Mouse (Mus musculus) forebrain, embryonic 11.5 days (tissue): Measurements from ENCODE around the gene Ift27. TPM values are rescaled to one million over a fixed set of nuclear protein-coding genes. Genes with fewer than 3 reads are reported as not detected.
A peak's percentile ranks its signal among the peaks of the same experiment; 100 is the strongest.

Experiments
- ATAC-seq: fragments of 200-750 bp; cut with Nextera tagmentation; replicated peaks from 2 replicates; pipeline ENCODE4 v1.8.0; 2017; ENCODE audit warnings: moderate TSS enrichment; ENCODE audit not compliant: low FRiP score
- DNase-seq: peaks from one replicate; pipeline ENCODE4 v3.0.0-alpha.2; 2017; ENCODE audit warnings: low spot score
- H3K27ac ChIP-seq: fragments of 300-500 bp; sonication (generic); 2 replicates; pipeline ENCODE4 v1.5.1; 2014; ENCODE audit warnings: low read depth, low read length
- H3K27me3 ChIP-seq: fragments of 300-500 bp; sonication (generic); 2 replicates; pipeline ENCODE4 v1.6.1; 2014; ENCODE audit warnings: mild to moderate bottlenecking, low read length, mixed read lengths; ENCODE audit not compliant: control insufficient read depth, insufficient read depth
- H3K36me3 ChIP-seq: fragments of 300-500 bp; sonication (generic); 2 replicates; pipeline ENCODE4 v1.6.1; 2014; ENCODE audit warnings: mild to moderate bottlenecking, low read length, moderate library complexity, mixed read lengths; ENCODE audit not compliant: control insufficient read depth, insufficient read depth
- H3K4me1 ChIP-seq: fragments of 300-500 bp; sonication (generic); replicated peaks from 2 replicates; pipeline ENCODE4 v1.6.1; 2014; ENCODE audit warnings: low read length, mixed read lengths; ENCODE audit not compliant: control insufficient read depth, insufficient read depth
- H3K4me2 ChIP-seq: fragments of 300-500 bp; sonication (generic); 2 replicates; pipeline ENCODE4 v1.6.1; 2014; ENCODE audit warnings: low read depth, mild to moderate bottlenecking, low read length, moderate library complexity, mixed read lengths; ENCODE audit not compliant: severe bottlenecking
- H3K4me3 ChIP-seq: fragments of 300-500 bp; sonication (generic); 2 replicates; pipeline ENCODE4 v1.5.1; 2014; ENCODE audit warnings: low read depth, low read length
- H3K9ac ChIP-seq: fragments of 300-500 bp; sonication (generic); 2 replicates; pipeline ENCODE4 v1.6.1; 2014; ENCODE audit warnings: low read length
- H3K9me3 ChIP-seq: fragments of 300-500 bp; sonication (generic); 2 replicates; pipeline ENCODE4 v1.6.1; 2016; ENCODE audit warnings: low read length, mixed read lengths; ENCODE audit not compliant: control insufficient read depth
- WGBS: fragments of 180-500 bp; shearing (Covaris S2); extraction: QIAGEN DNeasy Blood & Tissue Kit; methylation state at CpG from one replicate; pipeline ENCODE4 v1.1.7; 2014; 5-methylcytosine and 5-hydroxymethylcytosine counted together
- polyA plus RNA-seq: library from polyadenylated mRNA; unstranded; fragments of >200 nt; fragmentation: Nextera tagmentation; extraction: Ambion mirVana; gene quantifications from 2 replicates; pipeline ENCODE4 v1.2.1, GENCODE M21; 2014

Gene Ift27
- polyA plus RNA-seq: 142 and 145 TPM in 2 replicates

DNA sequence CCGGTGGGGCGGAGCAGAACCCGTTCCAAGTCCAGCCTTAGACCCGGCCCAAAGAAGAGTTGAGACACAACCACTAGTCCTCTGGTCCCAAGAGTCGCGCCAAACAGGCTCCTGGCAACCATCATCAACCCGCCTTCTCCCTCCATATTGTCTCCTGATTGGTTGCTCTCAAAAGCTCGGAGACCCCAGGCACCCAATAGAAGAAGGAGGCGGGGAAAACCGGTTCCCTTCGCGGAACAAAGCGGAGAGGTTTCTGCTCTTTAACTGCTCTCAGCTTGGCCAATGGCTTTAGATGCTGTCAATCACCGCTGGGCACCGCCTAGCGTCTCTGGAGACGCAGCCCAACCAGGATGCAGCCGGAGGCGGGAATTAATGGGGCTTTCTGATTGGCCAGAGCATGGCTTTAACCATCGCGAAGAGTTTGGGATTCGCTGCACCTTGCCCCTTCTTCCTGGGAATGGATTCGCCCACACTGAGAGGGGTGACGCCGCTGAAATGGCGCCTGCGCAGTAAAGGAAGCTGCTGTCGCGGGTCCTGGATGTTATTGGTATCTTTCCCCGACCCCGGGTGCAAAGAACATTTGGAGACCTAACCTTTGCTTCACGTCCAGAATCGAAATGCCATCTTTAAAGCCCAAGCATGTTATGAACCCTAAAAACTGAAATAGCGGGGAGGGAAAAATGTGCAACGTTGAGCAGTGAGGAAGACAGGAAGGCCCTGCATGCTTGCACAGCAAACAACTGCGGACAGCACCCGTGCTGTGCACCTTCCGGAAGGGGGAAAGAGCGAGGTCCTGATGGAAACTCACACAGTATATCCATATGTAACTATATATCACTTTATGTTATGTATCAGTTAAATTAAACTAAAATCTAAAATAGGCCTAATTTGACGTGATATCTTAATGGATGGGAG is at the start of gene Ift27:
Gene Ift27, minus strand, starts transcription at position 136 of the 915 bp plus-strand sequence.
- peak; percentile 98 for DNase-seq
- under 1% methylated on average over 40 of the region's 40 CpGs for WGBS
- Histone ChIP-seq H3K4me3 (peak within 1 kb of the TSS; percentile 57), H3K9me3 (no peaks in the 10 kb centered on the region), H3K27me3 (no peaks in the 10 kb centered on the region), H3K4me1 (peaks cover 12% of the 10 kb centered on the region; the same call in 1 of the 2 replicates), H3K4me2 (peak within 1 kb of the TSS; percentile 90), H3K36me3 (no peaks in the 10 kb centered on the region), H3K9ac (peak within 1 kb of the TSS; percentile 83), H3K27ac (peak within 1 kb of the TSS; percentile 26; the same call in 1 of the 2 replicates)
- peak; percentile 96 for ATAC-seq

GRCm38 (mm10) chr15:78215269-78215668 is 41.4 kb upstream of the Ift27 start:
- H3K9ac ChIP-seq: no peak overlapping the region
- no peaks in the 10 kb centered on the region for H3K36me3 ChIP-seq
- DNase-seq: no peak
- no peak overlapping the region for H3K27ac ChIP-seq
- ATAC-seq: no peak
- no peak overlapping the region for H3K4me3 ChIP-seq
- 90% methylated on average over 9 of the region's 9 CpGs for WGBS
- no peaks in the 10 kb centered on the region for H3K4me1 ChIP-seq
- no peak overlapping the region for H3K4me2 ChIP-seq
- no peaks in the 10 kb centered on the region for H3K9me3 ChIP-seq
- no peaks in the 10 kb centered on the region for H3K27me3 ChIP-seq

DNA sequence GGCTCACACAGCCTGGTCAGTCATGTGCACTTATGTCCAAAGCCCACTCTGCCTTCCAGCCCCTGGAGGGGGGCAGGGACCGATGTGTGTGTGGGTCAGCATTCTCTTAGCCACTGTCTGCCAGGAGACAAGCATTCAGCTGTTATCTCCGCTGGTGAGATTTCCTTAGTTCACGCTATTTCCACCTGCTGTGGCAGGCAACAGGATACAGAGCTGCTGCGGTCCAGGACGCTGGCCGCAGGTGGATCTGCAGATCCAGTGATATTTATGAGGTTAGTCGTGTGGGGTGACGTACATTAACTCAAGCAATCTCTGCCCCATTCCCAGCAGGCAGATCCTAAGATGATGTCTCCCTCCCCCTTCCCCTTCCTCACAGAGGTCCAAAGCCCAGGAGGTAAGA is 37.5 kb upstream of the Ift27 start:
- DNase-seq: no peak
- Histone ChIP-seq H3K9me3 (no peaks in the 10 kb centered on the region; the same call in 1 of the 2 replicates), H3K36me3 (no peaks in the 10 kb centered on the region), H3K27me3 (no peaks in the 10 kb centered on the region), H3K4me2 (no peak overlapping the region), H3K27ac (no peak overlapping the region), H3K4me1 (no peaks in the 10 kb centered on the region), H3K9ac (no peak overlapping the region), H3K4me3 (no peak overlapping the region)
- no peak for ATAC-seq
- 83% methylated on average over 8 of the region's 8 CpGs for WGBS

DNA sequence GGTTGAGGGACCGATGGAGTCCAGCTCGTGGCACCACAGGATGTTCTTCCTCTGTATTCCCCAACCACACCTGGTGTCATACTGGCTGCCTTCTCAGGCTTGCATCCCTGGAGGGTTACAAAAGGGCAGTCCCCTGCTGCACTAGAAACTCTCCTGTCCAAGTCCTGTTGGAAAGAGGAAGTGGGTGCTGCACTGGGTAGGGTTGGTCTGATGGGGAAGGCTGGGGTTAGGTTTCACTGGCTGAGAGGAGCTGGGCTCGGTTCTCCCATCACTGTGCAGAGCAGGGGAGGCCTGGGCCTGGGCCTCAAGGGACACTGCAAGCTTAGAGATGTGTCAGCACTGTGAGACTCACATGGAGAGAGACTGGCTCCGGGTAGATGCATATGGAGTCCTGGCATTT is 36.3 kb upstream of the Ift27 start:
- H3K4me2 ChIP-seq: no peak overlapping the region
- no peaks in the 10 kb centered on the region for H3K36me3 ChIP-seq
- H3K9me3 ChIP-seq: no peaks in the 10 kb centered on the region; the same call in 1 of the 2 replicates
- ATAC-seq: no peak
- no peak for DNase-seq
- 81% methylated on average over 4 of the region's 4 CpGs for WGBS
- no peak overlapping the region for H3K4me3 ChIP-seq
- no peaks in the 10 kb centered on the region for H3K4me1 ChIP-seq
- no peak overlapping the region for H3K9ac ChIP-seq
- H3K27ac ChIP-seq: no peak overlapping the region
- H3K27me3 ChIP-seq: peaks cover 4% of the 10 kb centered on the region

GRCm38 (mm10) chr15:78206312-78206711 is 32.4 kb upstream of the Ift27 start, which contains the start of gene Pvalb:
Pvalb (minus strand) TSS chr15:78206400.
- DNase-seq (no peak), ATAC-seq (no peak)
- H3K36me3 ChIP-seq: no peaks in the 10 kb centered on the region
- no peak within 1 kb of the TSS for H3K4me3 ChIP-seq
- H3K27ac ChIP-seq: no peak within 1 kb of the TSS
- H3K9me3 ChIP-seq: no peaks in the 10 kb centered on the region; the same call in 1 of the 2 replicates
- H3K9ac ChIP-seq: no peak within 1 kb of the TSS
- no peak within 1 kb of the TSS for H3K4me2 ChIP-seq
- H3K27me3 ChIP-seq: peaks cover 27% of the 10 kb centered on the region
- H3K4me1 ChIP-seq: peaks cover 6% of the 10 kb centered on the region
- WGBS: 94% methylated on average over 7 of the region's 7 CpGs

DNA sequence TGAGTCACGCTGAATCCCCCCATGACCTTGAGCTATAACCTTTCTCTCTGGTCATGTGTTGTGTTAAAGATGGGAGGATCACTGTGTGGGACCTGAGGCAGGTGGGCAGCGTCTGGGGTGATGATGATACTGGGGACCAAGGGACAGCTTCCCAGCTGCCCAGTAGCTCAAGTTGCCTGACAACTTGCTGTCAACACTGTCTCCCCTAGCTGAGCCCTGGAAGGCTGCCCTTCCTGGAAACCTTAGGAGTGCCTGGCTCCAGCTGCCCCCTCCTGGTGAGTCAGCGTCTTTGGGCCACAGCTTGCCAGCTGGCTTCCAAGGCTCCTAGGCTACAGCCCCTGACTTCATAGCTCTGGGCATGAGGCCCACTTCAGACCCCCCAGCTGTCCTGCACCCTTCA is 31.3 kb upstream of the Ift27 start:
- Histone ChIP-seq H3K9ac (no peak overlapping the region), H3K27me3 (peaks cover 27% of the 10 kb centered on the region), H3K4me2 (no peak overlapping the region), H3K9me3 (no peaks in the 10 kb centered on the region; the same call in 1 of the 2 replicates), H3K27ac (no peak overlapping the region), H3K4me3 (no peak overlapping the region), H3K4me1 (peaks cover 6% of the 10 kb centered on the region), H3K36me3 (no peaks in the 10 kb centered on the region)
- ATAC-seq (no peak), DNase-seq (peak; percentile 59)
- 44% methylated on average over 3 of the region's 3 CpGs for WGBS

- Histone ChIP-seq H3K9ac (peak overlapping the region; percentile 23; the same call in 1 of the 2 replicates), H3K27ac (no peak overlapping the region), H3K9me3 (no peaks in the 10 kb centered on the region), H3K36me3 (no peaks in the 10 kb centered on the region), H3K27me3 (peaks cover 27% of the 10 kb centered on the region), H3K4me3 (peak overlapping the region; percentile 24), H3K4me2 (peak overlapping the region; percentile 69), H3K4me1 (peaks cover 6% of the 10 kb centered on the region)
- peak; percentile 75 for DNase-seq
- peak; percentile 55; the same call in 1 of the 2 replicates for ATAC-seq
- 1% methylated on average over 41 of the region's 41 CpGs for WGBS
Measured at GRCm38 (mm10) chr15:78204053-78204847, 30.3 kb upstream of the Ift27 start.

GRCm38 (mm10) chr15:78195096-78195880 is 21.4 kb upstream of the Ift27 start:
- H3K9me3 ChIP-seq: no peaks in the 10 kb centered on the region
- no peak overlapping the region for H3K9ac ChIP-seq
- no peak for DNase-seq
- ATAC-seq: no peak
- H3K27ac ChIP-seq: no peak overlapping the region
- H3K27me3 ChIP-seq: no peaks in the 10 kb centered on the region
- no peaks in the 10 kb centered on the region for H3K4me1 ChIP-seq
- no peak overlapping the region for H3K4me3 ChIP-seq
- no peaks in the 10 kb centered on the region for H3K36me3 ChIP-seq
- 78% methylated on average over 28 of the region's 28 CpGs for whole genome bisulfite sequencing
- H3K4me2 ChIP-seq: no peak overlapping the region
